Mouse (Mus musculus) myocyte (in vitro differentiated cells): ENCODE measurements at regions not wholly inside any gene's neighbourhood (a gene's known extent, or its start where the extent isn't known, plus 50 kb on each side); places are given as distances from the start of the nearest gene placed in this dataset.

Experiments used
- H3K27me3 ChIP-seq: one replicate; pipeline ENCODE4 v1.6.1; 2011; ENCODE audit not compliant: control insufficient read depth, insufficient read depth, insufficient read length
- H3K36me3 ChIP-seq: one replicate; pipeline ENCODE4 v1.6.1; 2011; ENCODE audit not compliant: control insufficient read depth, insufficient read depth
- H3K4me2 ChIP-seq: one replicate; pipeline ENCODE4 v1.6.1; 2011; ENCODE audit warnings: low read depth, control low read depth
- H3K4me3 ChIP-seq: one replicate; pipeline ENCODE4 v1.5.1; 2011; ENCODE audit warnings: mild to moderate bottlenecking, control low read depth, moderate library complexity
- H3K79me2 ChIP-seq: one replicate; pipeline ENCODE4 v1.6.1; 2011; ENCODE audit not compliant: control insufficient read depth, insufficient read depth
- H3ac ChIP-seq: one replicate; pipeline ENCODE4 v1.6.1; 2011; ENCODE audit not compliant: control insufficient read depth, insufficient read length
- CEBPB ChIP-seq: IDR thresholded peaks from 2 replicates; pipeline ENCODE4 v1.6.1; 2011; ENCODE audit warnings: mild to moderate bottlenecking, moderate library complexity; ENCODE audit not compliant: poor library complexity, insufficient read depth, severe bottlenecking
- E2F4 ChIP-seq: IDR thresholded peaks from one replicate; pipeline ENCODE4 v1.6.1; 2011; ENCODE audit warnings: mild to moderate bottlenecking, control low read depth, moderate library complexity; ENCODE audit not compliant: insufficient read depth
- MAX ChIP-seq: IDR thresholded peaks from one replicate; pipeline ENCODE4 v1.6.1; 2011; ENCODE audit warnings: low read depth, mild to moderate bottlenecking, control low read depth
- MYOD1 ChIP-seq, 3 experiments: IDR thresholded peaks; one replicate each; pipeline ENCODE4 v1.6.1; 2011; ENCODE audit warnings: control low read depth in 2 of 3, low read depth in 2 of 3, mild to moderate bottlenecking in 2 of 3, moderate library complexity in 1 of 3; ENCODE audit not compliant: insufficient read length in 2 of 3, control insufficient read depth in 1 of 3
- MYOG ChIP-seq, 3 experiments: IDR thresholded peaks; one replicate each; pipeline ENCODE4 v1.6.1; 2011; ENCODE audit warnings: control low read depth in 2 of 3, low read depth in 2 of 3, mild to moderate bottlenecking in 2 of 3; ENCODE audit not compliant: insufficient read length in 2 of 3, control insufficient read depth in 1 of 3, insufficient read depth in 1 of 3
- POLR2A ChIP-seq: IDR thresholded peaks from one replicate; pipeline ENCODE4 v1.6.1; 2011; ENCODE audit warnings: low read depth, mild to moderate bottlenecking, control low read depth, moderate library complexity; ENCODE audit not compliant: insufficient read length
- POLR2AphosphoS2 ChIP-seq: IDR thresholded peaks from one replicate; pipeline ENCODE4 v1.6.1; 2011; ENCODE audit warnings: low read depth, control low read depth; ENCODE audit not compliant: insufficient read length
- REST ChIP-seq: IDR thresholded peaks from one replicate; pipeline ENCODE4 v1.6.1; 2011; ENCODE audit warnings: mild to moderate bottlenecking, control low read depth, moderate library complexity; ENCODE audit not compliant: insufficient read depth, insufficient read length
- SRF ChIP-seq: IDR thresholded peaks from one replicate; pipeline ENCODE4 v1.6.1; 2011; ENCODE audit warnings: low read depth; ENCODE audit not compliant: control insufficient read depth, insufficient read length
- TCF12 ChIP-seq: IDR thresholded peaks from one replicate; pipeline ENCODE4 v1.6.1; 2011; ENCODE audit warnings: mild to moderate bottlenecking, control low read depth; ENCODE audit not compliant: poor library complexity, insufficient read depth, severe bottlenecking
- TCF3 ChIP-seq: IDR thresholded peaks from one replicate; pipeline ENCODE4 v1.6.1; 2011; ENCODE audit warnings: low read depth, control low read depth; ENCODE audit not compliant: insufficient read length
- USF1 ChIP-seq: IDR thresholded peaks from one replicate; pipeline ENCODE4 v1.6.1; 2011; ENCODE audit warnings: low read depth, mild to moderate bottlenecking, control low read depth, moderate library complexity

- no peak overlapping the region for H3K4me2 ChIP-seq
- no peaks in the 10 kb centered on the region for H3K27me3 ChIP-seq
- H3ac ChIP-seq = no peak overlapping the region
- H3K4me3 ChIP-seq = no peak overlapping the region
- no peak for TF ChIP-seq POLR2A
- TF ChIP-seq TCF12 = no peak
- TF ChIP-seq USF1 = no peak
- no peak for TF ChIP-seq SRF
- no peak for TF ChIP-seq MYOD1 (IDR thresholded peaks at IDR 0.05; ENCODE audit: control insufficient read depth in 1 of 3, insufficient read length in 2 of 3, low read depth in 2 of 3)
- no peak for TF ChIP-seq E2F4
- no peak for TF ChIP-seq CEBPB
- no peak for TF ChIP-seq POLR2AphosphoS2
- no peak for TF ChIP-seq TCF3
- no peak for TF ChIP-seq MAX
- no peak for TF ChIP-seq REST
- no peak for TF ChIP-seq MYOG (IDR thresholded peaks at IDR 0.05; ENCODE audit: control insufficient read depth in 1 of 3, insufficient read depth in 1 of 3, insufficient read length in 2 of 3, low read depth in 2 of 3)
- H3K79me2 ChIP-seq = no peaks in the 10 kb centered on the region
- H3K36me3 ChIP-seq = no peaks in the 10 kb centered on the region
Observed at GRCm38 (mm10) chr10:53806697-53807096, 55.8 kb upstream of the Fam184a start.

GRCm38 (mm10) chr10:53801048-53801641, 50.2 kb upstream of the Fam184a start:
- no peak overlapping the region for H3K4me3 ChIP-seq
- no peaks in the 10 kb centered on the region for H3K36me3 ChIP-seq
- no peaks in the 10 kb centered on the region for H3K79me2 ChIP-seq
- no peaks in the 10 kb centered on the region for H3K27me3 ChIP-seq
- no peak overlapping the region for H3ac ChIP-seq
- TF ChIP-seq TCF3 = no peak
- TF ChIP-seq TCF12 = no peak
- TF ChIP-seq CEBPB = no peak
- TF ChIP-seq MAX = no peak
- no peak for TF ChIP-seq REST
- no peak for TF ChIP-seq SRF
- H3K4me2 ChIP-seq = no peak overlapping the region
